Mouse (Mus musculus): Measurements from ENCODE around the gene Ccdc63. TPM values are rescaled to one million over a fixed set of nuclear protein-coding genes. Genes with fewer than 3 reads are reported as not detected.

The Ccdc63 gene
- total RNA-seq, 2 experiments from 2014 or later: 0.52 to 3.5 TPM

Other genes with a start within 250 kb of the Ccdc63 start
- 0.07 and 0.76 TPM in 2 replicates for gene Cux2, start 90.7 kb downstream of the Ccdc63 start, total RNA-seq (2015)
- 1.1 TPM in 1 of 2 replicates, not detected in the other for gene Cux2, start 90.7 kb downstream of the Ccdc63 start, total RNA-seq (2017)
- not detected in 2 replicates for gene Myl2, start 39.9 kb downstream of the Ccdc63 start, total RNA-seq (2015)
- not detected in 2 replicates for gene Myl2, start 39.9 kb downstream of the Ccdc63 start, total RNA-seq (2017)
- 431 and 436 TPM in 2 replicates for gene Ppp1cc, start 17.5 kb upstream of the Ccdc63 start, total RNA-seq (2015)
- gene Ppp1cc, start 17.5 kb upstream of the Ccdc63 start, total RNA-seq (2017): 207 and 219 TPM in 2 replicates
- 44.0 and 65.8 TPM in 2 replicates for gene Hvcn1, start 66.0 kb upstream of the Ccdc63 start, total RNA-seq (2015)
- 56.6 and 72.3 TPM in 2 replicates for gene Hvcn1, start 66.0 kb upstream of the Ccdc63 start, total RNA-seq (2017)
- gene Tctn1, start 123.6 kb upstream of the Ccdc63 start, total RNA-seq (2015): 5.1 and 6.5 TPM in 2 replicates
- gene Tctn1, start 123.6 kb upstream of the Ccdc63 start, total RNA-seq (2017): 3.7 and 5.1 TPM in 2 replicates
- 13.5 and 13.9 TPM in 2 replicates for gene Pptc7, start 143.5 kb upstream of the Ccdc63 start, total RNA-seq (2015)
- 13.7 and 16.7 TPM in 2 replicates for gene Pptc7, start 143.5 kb upstream of the Ccdc63 start, total RNA-seq (2017)
- gene Rad9b, start 213.4 kb upstream of the Ccdc63 start, total RNA-seq (2015): 4.3 and 4.4 TPM in 2 replicates
- 4.8 and 7.5 TPM in 2 replicates for gene Rad9b, start 213.4 kb upstream of the Ccdc63 start, total RNA-seq (2017)
- 129 and 137 TPM in 2 replicates for gene Vps29, start 213.5 kb upstream of the Ccdc63 start, total RNA-seq (2015)
- gene Vps29, start 213.5 kb upstream of the Ccdc63 start, total RNA-seq (2017): 93.9 and 96.9 TPM in 2 replicates
- gene Gpn3, start 231.1 kb upstream of the Ccdc63 start, total RNA-seq (2015): 50.4 and 61.9 TPM in 2 replicates
- 45.8 and 47.5 TPM in 2 replicates for gene Gpn3, start 231.1 kb upstream of the Ccdc63 start, total RNA-seq (2017)
- gene Fam216a, start 231.5 kb upstream of the Ccdc63 start, total RNA-seq (2015): 31.8 and 41.0 TPM in 2 replicates
- 42.1 and 48.5 TPM in 2 replicates for gene Fam216a, start 231.5 kb upstream of the Ccdc63 start, total RNA-seq (2017)

All from megakaryocyte progenitor cell, adult 5-6 weeks (primary cell).